12 mouse cellular contexts compared by ENCODE assay signal in genomic region chr3:101876459-101877285, GRCm38 (mm10). TPM values are rescaled to one million over a fixed set of nuclear protein-coding genes. Genes with fewer than 3 reads are reported as not detected.
DNase-seq lines count a peak whose midpoint lies in the region; ATAC-seq and TF ChIP-seq lines count a peak whose summit lies in the region.
"Had no signal": no experiment of that assay in that cellular context is flagged by ENCODE, and none has a peak within 500 bp of the region (broad histone marks: within the 10 kb centered on the region; RNA-seq: fewer than 3 reads in every experiment).

No protein-coding gene starts in this region.

- no peak for TF ChIP-seq POLR2A in limb, embryonic 14.5 days (IDR thresholded peaks at IDR 0.05; ENCODE audit: borderline replicate concordance, extremely low read depth, insufficient read depth, insufficient read length)

- H3K9me3 ChIP-seq in embryonic facial prominence, embryonic 15.5 days (replicated peaks): no peaks in the 10 kb centered on the region
- no peaks in the 10 kb centered on the region for H3K9me3 ChIP-seq in embryonic facial prominence, embryonic 10.5 days
- H3K9me3 ChIP-seq in hindbrain, embryonic 13.5 days: no peaks in the 10 kb centered on the region
- no peaks in the 10 kb centered on the region for H3K9me3 ChIP-seq in limb, embryonic 14.5 days (ENCODE audit: control insufficient read depth, low read length)
- H3K9me3 ChIP-seq: G1E had no signal

- no peak for TF ChIP-seq CTCF in left cerebral cortex, adult 2 months (IDR thresholded peaks at IDR 0.05)

- H3K27me3 ChIP-seq in embryonic facial prominence, embryonic 15.5 days: no peaks in the 10 kb centered on the region
- H3K27me3 ChIP-seq in embryonic facial prominence, embryonic 10.5 days (replicated peaks; ENCODE audit: low read depth, poor library complexity, severe bottlenecking): no peaks in the 10 kb centered on the region; the same call in 1 of the 2 replicates
- no peaks in the 10 kb centered on the region for H3K27me3 ChIP-seq in hindbrain, embryonic 13.5 days
- no peaks in the 10 kb centered on the region for H3K27me3 ChIP-seq in limb, embryonic 14.5 days (ENCODE audit: control insufficient read depth, insufficient read depth, low read length)

- no peak overlapping the region for H3K4me3 ChIP-seq in embryonic facial prominence, embryonic 15.5 days (replicated peaks)
- H3K4me3 ChIP-seq in embryonic facial prominence, embryonic 10.5 days: no peak overlapping the region
- no peak overlapping the region for H3K4me3 ChIP-seq in hindbrain, embryonic 13.5 days
- no peak overlapping the region for H3K4me3 ChIP-seq in limb, embryonic 14.5 days (replicated peaks; ENCODE audit: low read length)
- H3K4me3 ChIP-seq in left cerebral cortex, adult 2 months: no peak overlapping the region

- peaks cover 4% of the 10 kb centered on the region; the same call in 1 of the 2 replicates for H3K36me3 ChIP-seq in embryonic facial prominence, embryonic 15.5 days
- H3K36me3 ChIP-seq in embryonic facial prominence, embryonic 10.5 days (replicated peaks): no peaks in the 10 kb centered on the region; the same call in 1 of the 2 replicates
- peaks cover 33% of the 10 kb centered on the region for H3K36me3 ChIP-seq in hindbrain, embryonic 13.5 days
- H3K36me3 ChIP-seq in limb, embryonic 14.5 days (ENCODE audit: control insufficient read depth, insufficient read depth, low read length): peaks cover 38% of the 10 kb centered on the region
- H3K36me3 ChIP-seq: G1E had no signal

- H3K4me2 ChIP-seq in embryonic facial prominence, embryonic 15.5 days (replicated peaks): no peak overlapping the region
- H3K4me2 ChIP-seq in hindbrain, embryonic 13.5 days: no peak overlapping the region
- H3K4me2 ChIP-seq in limb, embryonic 14.5 days (replicated peaks; ENCODE audit: low read depth, low read length, severe bottlenecking): no peak overlapping the region

- H3K27ac ChIP-seq in embryonic facial prominence, embryonic 15.5 days (replicated peaks): peak overlapping the region; percentile 55; the same call in 1 of the 2 replicates
- H3K27ac ChIP-seq in embryonic facial prominence, embryonic 10.5 days (replicated peaks): no peak overlapping the region; the same call in 1 of the 2 replicates
- H3K27ac ChIP-seq in hindbrain, embryonic 13.5 days: peak overlapping the region; percentile 19; the same call in 1 of the 2 replicates
- 0 out of 2 replicates have a peak overlapping the region, but pooled peaks have one; percentile 16 for H3K27ac ChIP-seq in limb, embryonic 14.5 days (replicated peaks; ENCODE audit: low read depth, low read length)
- H3K27ac ChIP-seq in left cerebral cortex, adult 2 months: no peak overlapping the region

- DNase-seq in embryonic facial prominence, embryonic 10.5 days (ENCODE audit: low spot score): no peak
- DNase-seq in kidney, adult 11 months: peak; percentile 16
- DNase-seq in kidney, adult 18-20 months: no peak
- no peak for DNase-seq in limb, embryonic 14.5 days (ENCODE audit: low spot score)
- no peak for DNase-seq in thymus, postnatal 0 days (ENCODE audit: low spot score)
- no peak for DNase-seq in left cerebral cortex, adult 2 months (ENCODE audit: extremely low spot score in 1 of 2, low spot score in 2 of 2)
- DNase-seq: adrenal gland, adult 8-10 months; cerebellum, adult 18-20 months had no signal

- H3K4me1 ChIP-seq in embryonic facial prominence, embryonic 15.5 days: no peaks in the 10 kb centered on the region
- H3K4me1 ChIP-seq in embryonic facial prominence, embryonic 10.5 days: peaks cover 21% of the 10 kb centered on the region
- peaks cover 20% of the 10 kb centered on the region for H3K4me1 ChIP-seq in hindbrain, embryonic 13.5 days (replicated peaks)
- H3K4me1 ChIP-seq in limb, embryonic 14.5 days (ENCODE audit: control insufficient read depth, insufficient read depth, low read length): no peaks in the 10 kb centered on the region; the same call in 1 of the 2 replicates

- ATAC-seq in embryonic facial prominence, embryonic 15.5 days (ENCODE audit: insufficient number of reproducible peaks, low FRiP score, low TSS enrichment, low read depth): no peak
- no peak for ATAC-seq in hindbrain, embryonic 13.5 days (ENCODE audit: low FRiP score)
- no peak for ATAC-seq in limb, embryonic 14.5 days (ENCODE audit: low FRiP score, low read depth)

- no peak overlapping the region for H3K9ac ChIP-seq in embryonic facial prominence, embryonic 15.5 days
- no peak overlapping the region for H3K9ac ChIP-seq in hindbrain, embryonic 13.5 days
- H3K9ac ChIP-seq in limb, embryonic 14.5 days (ENCODE audit: low read depth, low read length, severe bottlenecking): no peak overlapping the region

- WGBS in embryonic facial prominence, embryonic 15.5 days: 71% methylated on average over 7 of the region's 7 CpGs
- 78% methylated on average over 7 of the region's 7 CpGs for WGBS in embryonic facial prominence, embryonic 10.5 days
- WGBS in hindbrain, embryonic 13.5 days: 63% methylated on average over 7 of the region's 7 CpGs
- WGBS in limb, embryonic 14.5 days: 64% methylated on average over 7 of the region's 7 CpGs

- intact Hi-C loops in left cerebral cortex, adult 2 months (cut with DNase I): no loop called here

RNA-seq across cellular contexts. Expression of gene Mab21l3, which starts 27.9 kb away (rescaled TPM):
- polyA plus RNA-seq in embryonic facial prominence, embryonic 15.5 days (2015; fragmentation: Nextera tagmentation; extraction: Ambion mirVana): 2.6 and 2.7 TPM in 2 replicates
- polyA plus RNA-seq in embryonic facial prominence, embryonic 10.5 days (2016; fragmentation: Nextera tagmentation; extraction: Ambion mirVana): 0.67 and 0.85 TPM in 2 replicates
- polyA plus RNA-seq in hindbrain, embryonic 13.5 days (2015; fragmentation: Nextera tagmentation; extraction: Ambion mirVana): 0.19 and 0.34 TPM in 2 replicates
- polyA plus RNA-seq in limb, embryonic 14.5 days (2012; rRNA removed): 2.9 TPM in 2 replicates
- polyA plus RNA-seq in limb, embryonic 14.5 days (2014; fragmentation: Nextera tagmentation; extraction: Ambion mirVana): 0.90 and 1.5 TPM in 2 replicates
- polyA plus RNA-seq in thymus, postnatal 0 days (2015; fragmentation: Nextera tagmentation; extraction: Ambion mirVana): 0.88 and 1.4 TPM in 2 replicates
- under 1 TPM; 0.12 to 0.32 TPM for total RNA-seq in left cerebral cortex, adult 2 months (2021)
- total RNA-seq: neutrophil, adult 5-6 weeks had no signal
- polyA plus RNA-seq: G1E had no signal

RNA-seq across cellular contexts. Expression of gene Slc22a15, which starts 47.6 kb away (rescaled TPM):
- polyA plus RNA-seq in embryonic facial prominence, embryonic 15.5 days (2015; fragmentation: Nextera tagmentation; extraction: Ambion mirVana): 6.5 and 7.2 TPM in 2 replicates
- polyA plus RNA-seq in embryonic facial prominence, embryonic 10.5 days (2016; fragmentation: Nextera tagmentation; extraction: Ambion mirVana): 3.4 and 4.6 TPM in 2 replicates
- polyA plus RNA-seq in hindbrain, embryonic 13.5 days (2015; fragmentation: Nextera tagmentation; extraction: Ambion mirVana): 7.4 and 7.5 TPM in 2 replicates
- 11.5 and 13.2 TPM in 2 replicates for polyA plus RNA-seq in limb, embryonic 14.5 days (2012; rRNA removed)
- polyA plus RNA-seq in limb, embryonic 14.5 days (2014; fragmentation: Nextera tagmentation; extraction: Ambion mirVana): 5.8 and 7.5 TPM in 2 replicates
- 6.0 and 6.2 TPM in 2 replicates for polyA plus RNA-seq in thymus, postnatal 0 days (2015; fragmentation: Nextera tagmentation; extraction: Ambion mirVana)
- total RNA-seq in left cerebral cortex, adult 2 months (2021): 10 to 100 TPM in 1 of 2 experiments, 1 to 10 TPM in 1; 9.2 to 10.0 TPM
- polyA plus RNA-seq: G1E had no signal

Comparison
In these comparisons a context has a peak if more than half of its experiments do, and no peak if none do; other contexts are left out.
1. H3K27ac ChIP-seq: peak in embryonic facial prominence, embryonic 15.5 days (single experiment), hindbrain, embryonic 13.5 days (single experiment) and limb, embryonic 14.5 days (single experiment); none in embryonic facial prominence, embryonic 10.5 days (single experiment) and left cerebral cortex, adult 2 months (single experiment).